Mouse (Mus musculus) yolk sac, embryonic 10.5 days (tissue): ENCODE measurements at regions not wholly inside any gene's neighbourhood (a gene's known extent, or its start where the extent isn't known, plus 50 kb on each side); places are given as distances from the start of the nearest gene placed in this dataset.
"Not testable (repeated sequence)": the region's sequence is repeated elsewhere in the genome, so short reads cannot be mapped to it uniquely, and the experiment has no call there.

Experiments used
- DNase-seq: peaks from one replicate; pipeline ENCODE4 v3.0.0-alpha.2; 2017; ENCODE audit warnings: low spot score

DNA sequence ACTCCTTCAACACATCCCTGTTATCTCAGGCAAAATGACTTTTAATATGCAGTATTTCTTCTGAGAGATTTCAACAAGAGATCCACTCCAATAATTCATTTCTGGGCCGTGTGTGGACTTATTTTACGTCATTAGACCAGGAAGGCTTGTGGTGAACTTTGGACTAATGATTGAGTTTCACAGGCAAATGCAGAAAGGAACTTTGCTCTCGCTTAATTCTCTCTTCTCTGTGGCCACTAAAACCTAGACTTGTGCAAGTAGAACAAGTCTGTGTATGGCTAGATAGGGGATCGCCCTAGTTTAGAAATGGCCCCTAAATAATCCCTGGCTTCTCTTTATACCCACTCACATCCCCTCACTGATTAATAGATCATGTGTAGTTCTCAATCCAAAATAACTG, 50.6 kb upstream of the Ppp1r12a start:
- DNase-seq: no peak

DNA sequence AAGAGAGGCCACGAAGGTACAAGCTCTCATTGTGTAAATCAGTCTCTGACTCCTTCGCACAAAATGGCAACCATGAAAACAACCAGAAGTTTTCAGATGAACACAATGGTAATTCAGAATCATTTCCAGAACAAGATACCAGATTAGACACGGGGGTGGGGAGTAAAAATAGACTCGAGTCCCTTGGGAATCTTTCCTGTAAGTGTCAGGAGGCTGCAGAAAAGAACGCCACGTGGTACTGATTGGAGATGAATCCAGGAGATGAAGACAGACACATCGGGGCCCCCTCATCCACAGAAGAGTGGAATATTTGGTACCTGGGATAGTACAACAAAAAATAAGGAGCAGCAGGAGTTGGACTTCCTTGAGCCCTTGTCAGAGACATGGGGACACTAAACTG, 51.1 kb upstream of the Ppp1r12a start:
- DNase-seq: no peak

DNA sequence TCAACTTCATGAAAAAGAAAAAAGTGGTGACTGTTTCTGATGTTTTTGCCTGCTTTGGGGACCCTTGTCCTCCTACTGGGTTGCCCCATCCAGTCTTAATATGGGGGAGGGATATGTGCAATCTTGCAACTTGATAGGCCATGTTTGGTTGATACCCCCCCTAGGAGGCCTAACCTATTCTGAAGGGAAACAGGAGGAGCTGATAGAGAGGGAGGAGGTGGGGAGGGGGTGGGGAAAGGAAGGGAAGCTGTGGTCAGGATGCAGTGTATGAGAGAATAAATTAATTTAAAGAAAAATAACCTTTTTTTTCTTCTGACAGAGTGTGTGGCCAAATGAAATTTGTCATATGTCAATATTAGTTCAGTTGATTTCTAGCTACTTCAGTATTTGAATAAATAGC, 51.8 kb upstream of the Ppp1r12a start:
- no peak for DNase-seq

DNA sequence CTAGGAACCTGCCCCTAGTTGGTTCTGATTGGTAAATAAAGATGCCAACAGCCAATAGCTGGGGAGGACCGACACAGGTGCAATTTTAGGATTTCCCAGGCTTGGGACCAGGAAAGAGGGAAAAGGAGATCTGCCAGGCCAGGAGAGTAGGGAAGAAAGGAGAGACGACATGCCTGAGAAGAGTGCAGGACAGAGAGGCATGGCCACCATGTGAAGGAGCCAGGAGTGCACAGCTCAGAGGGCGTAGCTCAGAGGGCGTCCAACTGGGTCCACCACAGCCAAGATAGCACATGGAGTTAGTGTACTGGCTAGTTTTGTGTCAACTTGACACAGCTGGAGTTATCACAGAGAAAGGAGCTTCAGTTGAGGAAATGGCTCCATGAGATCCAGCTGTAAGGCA, 53.5 kb upstream of the Ppp1r12a start:
- not testable (repeated sequence) for DNase-seq

DNA sequence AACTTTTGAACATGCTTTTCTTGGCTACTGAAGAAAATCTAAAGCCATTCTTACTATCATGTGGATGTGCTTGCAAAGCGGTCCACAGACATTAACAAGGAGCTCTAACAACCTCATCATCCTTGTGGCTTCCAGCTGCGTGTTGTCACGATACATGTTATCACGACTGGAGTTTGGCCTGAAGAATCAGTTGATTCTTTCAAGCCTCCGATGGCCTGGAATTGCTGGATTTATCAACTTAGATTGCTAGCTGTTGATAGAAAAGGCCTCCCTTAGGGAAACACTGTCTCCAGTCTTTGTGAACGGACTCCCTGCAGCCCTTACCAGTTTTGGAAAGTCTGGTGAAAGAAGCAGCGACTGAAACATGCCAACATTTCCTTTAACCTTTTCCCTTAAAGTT, 60.5 kb upstream of the Ppp1r12a start:
- DNase-seq: no peak

DNA sequence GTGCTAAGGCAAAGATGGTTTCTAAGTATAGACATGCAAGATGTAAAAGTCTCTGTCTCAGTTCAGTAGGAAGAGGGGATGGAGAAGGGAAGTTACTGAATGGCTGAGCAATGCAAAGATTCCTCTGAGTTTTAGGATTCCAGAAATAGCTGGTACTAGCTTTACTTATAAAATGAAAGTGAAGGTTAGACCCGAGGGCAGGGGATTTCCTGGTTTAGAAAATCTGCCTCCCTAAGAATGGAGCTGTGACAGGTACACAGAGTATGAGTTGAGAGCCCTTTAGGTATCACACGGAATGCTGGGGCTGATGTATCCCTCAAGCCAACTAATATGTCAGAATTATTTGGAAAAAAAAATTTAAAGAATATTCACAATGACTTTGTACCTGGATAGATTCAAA, 69.0 kb upstream of the Ppp1r12a start:
- DNase-seq: no peak

DNA sequence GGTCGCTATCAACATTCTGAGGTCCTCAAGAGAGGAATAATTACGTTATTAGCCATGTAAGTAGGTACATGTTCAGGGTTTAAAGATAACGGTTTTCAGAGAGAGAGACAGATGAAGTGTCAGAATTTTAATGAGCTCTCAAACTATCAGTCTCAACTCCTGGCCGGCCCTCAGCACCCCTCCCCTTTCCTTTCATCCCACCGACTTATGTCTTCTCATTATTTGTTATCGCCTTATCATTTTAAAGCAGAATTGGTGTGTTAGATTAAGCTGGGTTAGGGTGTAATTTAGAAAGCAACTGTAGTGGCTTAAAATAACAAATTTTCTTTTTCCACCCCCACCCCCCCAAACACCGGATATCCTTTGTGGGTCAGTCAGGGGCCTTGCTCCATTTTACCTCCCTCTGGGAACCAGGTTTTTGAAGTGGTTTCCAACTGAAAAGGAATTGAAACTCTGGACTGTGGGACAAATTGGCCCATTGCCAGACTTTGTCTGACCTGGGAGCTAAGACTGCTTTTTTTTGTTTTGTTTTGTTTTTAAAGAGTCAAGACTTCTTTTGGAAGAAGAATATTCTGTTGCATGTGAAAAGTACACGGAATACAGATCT, 72.5 kb upstream of the Ppp1r12a start:
- DNase-seq: no peak

DNA sequence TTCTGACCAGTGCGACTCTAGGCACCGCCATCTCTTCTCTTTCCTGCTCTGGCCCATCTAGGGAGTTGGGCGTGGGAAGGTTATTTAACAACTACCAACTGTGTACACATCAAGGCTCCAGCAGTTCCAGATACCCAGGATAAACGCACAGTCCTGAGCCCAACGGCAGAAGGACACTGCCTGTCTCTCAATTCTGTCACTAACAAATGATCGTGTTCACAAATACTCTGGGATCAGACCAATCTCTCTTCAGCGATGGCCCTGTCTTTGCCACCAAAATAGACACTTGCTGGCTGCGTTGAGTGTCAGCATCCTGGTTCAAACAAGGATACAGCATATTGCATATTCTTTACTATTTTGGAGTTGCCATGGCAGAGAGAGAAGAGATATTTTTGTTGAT, 73.1 kb upstream of the Ppp1r12a start:
- no peak for DNase-seq

DNA sequence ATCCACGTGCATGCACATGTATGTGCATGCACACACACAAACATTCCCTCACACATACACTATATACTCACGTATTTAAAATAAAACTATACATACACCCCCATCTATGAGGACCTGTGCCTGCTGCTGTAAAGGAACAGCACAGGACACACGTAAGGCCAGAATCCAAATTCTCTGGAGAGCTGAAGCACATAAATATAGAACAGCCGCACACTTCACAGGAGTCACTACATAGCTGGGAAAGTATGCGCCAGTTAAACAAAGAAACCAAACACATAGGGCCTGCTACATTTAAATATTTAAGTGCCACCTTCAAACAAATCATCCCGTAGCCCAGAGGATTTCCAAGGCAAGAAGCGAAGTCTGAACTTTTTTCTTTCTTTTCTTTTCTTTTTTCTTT, 73.8 kb upstream of the Ppp1r12a start:
- no peak for DNase-seq

DNA sequence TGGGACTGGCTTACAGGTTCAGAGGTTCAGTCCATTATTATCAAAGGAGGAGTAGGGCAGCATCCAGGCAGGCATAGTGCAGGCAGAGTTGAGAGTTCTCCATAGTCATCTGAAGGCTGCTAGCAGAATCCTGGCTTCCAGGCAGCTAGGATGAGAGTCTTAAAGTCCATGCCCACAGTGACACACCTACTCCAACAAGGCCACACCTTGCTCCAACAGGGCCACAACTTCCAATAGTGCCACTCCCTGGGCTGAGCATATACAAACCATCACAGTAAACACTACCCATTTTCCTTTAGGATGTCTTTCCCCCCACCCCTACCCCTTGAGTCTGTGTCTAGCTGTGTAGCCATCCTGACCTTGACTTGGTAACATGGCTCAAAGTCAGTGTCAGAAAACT, 78.8 kb upstream of the Ppp1r12a start:
- DNase-seq: no peak

DNA sequence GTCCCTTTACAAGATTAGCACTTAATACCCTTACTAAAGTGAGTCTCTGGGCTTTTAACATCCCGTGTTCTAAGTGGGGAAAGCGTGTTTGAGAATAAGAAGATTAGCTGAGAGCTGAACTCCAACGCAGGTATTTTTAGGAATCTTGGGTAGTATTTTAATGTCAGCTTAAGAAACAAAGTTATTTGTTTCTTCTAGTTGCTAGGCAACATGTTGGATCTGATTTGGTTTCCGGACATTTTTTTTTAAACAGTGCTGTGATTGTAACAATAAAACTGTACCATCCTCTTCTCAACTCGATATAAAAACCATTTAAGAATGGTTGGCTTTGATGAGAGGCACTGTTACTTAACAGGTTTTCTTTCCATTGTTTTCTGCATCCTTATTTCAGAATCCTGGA, 86.8 kb upstream of the Ppp1r12a start:
- no peak for DNase-seq

DNA sequence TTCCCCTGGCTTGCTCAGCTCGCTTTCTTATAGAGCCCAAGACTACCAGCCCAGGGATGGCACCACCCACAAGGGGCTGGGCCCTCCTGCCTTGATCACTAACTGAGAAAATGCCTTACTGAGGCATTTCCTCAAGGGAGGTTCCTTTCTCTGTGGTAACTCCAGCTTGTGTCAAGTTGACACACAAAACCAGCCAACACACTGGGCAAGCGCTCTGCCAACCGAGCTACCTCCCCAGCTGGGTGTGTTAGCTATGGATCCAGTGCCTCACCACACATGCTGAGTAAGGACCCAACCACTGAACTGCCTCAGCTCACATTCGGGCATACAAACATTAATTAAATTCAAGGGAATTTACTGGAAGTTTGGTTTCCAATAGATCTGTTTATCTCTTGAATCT, 88.2 kb upstream of the Ppp1r12a start:
- DNase-seq: no peak

DNA sequence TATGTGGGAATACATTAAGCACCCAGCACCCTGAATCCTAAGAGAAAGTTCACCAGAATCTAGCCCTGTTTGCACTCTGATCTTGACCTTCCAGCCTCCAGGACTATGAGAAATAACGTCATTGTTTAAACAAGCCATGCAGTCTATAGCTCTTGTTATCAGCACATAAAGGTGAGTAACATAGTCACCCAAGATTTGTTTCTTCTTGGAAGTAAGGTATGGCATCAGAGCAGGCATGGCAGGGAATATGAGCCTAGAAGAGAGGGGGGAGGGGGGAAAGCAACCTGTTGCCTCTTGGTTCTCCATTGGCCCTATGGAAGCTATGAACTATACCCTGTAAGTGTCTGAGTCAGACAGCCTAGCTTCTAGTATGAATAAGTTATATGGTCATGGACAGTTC, 89.8 kb upstream of the Ppp1r12a start:
- DNase-seq: no peak

DNA sequence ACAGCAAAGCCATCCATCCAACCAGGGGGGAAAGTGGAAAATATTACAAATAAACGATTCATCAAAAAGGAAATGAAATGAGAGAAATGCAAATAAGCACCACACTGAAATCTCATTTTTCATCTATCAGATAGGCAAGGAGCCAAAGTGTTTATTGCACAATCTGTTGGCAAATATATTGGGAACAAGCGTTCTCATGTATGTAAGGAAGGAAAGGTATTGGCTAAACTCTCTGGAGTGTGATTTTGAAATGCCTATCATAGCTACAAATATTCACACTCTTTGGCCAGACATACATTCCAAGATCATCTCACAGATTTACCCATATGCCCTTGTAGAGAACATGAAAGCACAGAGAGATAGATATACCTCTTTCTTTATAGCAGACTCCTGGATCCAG, 90.6 kb upstream of the Ppp1r12a start:
- DNase-seq: no peak

DNA sequence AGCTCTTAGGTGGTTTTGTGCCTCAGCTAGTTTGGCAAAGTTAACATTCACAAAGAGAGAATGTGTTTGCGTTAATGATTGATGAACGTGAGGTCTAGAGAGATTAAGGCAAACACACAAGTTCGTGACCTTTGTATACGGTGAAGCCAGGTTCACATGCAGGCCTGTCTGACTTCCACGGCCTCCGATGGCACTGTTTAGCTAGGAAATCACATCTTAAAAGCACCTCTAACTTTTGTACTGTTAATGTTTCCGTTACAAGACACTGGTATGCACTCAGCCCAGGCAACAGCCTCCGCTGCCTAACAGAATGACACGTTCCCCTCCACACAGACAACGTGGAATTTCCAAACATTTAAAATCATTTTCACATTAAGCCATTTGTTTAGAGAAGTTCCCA, 94.3 kb upstream of the Ppp1r12a start:
- peak; percentile 63 for DNase-seq

DNA sequence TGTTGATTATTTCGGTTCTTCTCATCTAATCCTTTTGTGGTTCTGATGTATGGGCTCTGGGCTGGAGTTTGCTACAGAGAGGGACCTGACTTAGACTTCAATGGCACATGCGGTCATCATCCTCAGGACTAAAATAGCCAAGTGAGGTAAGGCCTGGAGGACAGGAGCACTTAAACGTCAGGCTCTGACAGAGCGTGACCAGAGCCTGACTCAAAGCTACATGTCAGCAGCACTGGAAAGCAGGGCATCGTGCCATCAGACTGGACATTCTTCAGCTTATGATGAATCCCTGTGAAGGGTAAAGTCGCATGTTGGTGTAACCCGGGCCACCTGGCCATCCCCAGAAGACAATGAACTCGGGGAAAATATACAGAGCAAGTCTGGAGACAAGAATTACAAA, 95.8 kb upstream of the Ppp1r12a start:
- DNase-seq: no peak

DNA sequence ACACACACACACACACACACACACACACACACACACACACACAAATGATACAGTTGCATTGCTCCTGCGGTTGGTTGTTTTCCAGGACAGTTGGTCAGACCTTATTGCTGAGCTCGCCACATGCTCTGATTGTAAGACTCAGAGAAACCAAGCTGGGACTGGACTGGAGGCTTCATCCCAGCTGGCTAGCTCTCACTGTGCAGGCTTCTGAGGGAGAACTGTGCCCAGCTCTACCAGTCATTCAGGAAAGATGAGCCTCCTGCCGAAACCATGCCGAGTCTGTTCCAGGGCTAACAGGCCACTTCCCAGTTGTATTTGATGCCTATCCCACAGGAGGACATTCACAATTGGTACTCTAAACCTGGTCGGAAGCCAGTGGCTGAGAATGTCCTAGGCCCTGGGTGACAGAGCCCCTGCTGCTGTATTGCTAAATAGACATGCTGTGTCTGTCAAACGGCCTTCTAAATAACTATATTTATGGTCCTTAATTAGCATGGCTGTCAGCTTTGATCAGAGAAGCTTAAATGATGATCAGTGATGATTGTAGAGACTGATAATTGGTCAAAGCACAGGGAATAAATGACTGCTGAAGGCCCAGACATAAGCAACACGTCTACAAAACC, 100.1 kb upstream of the Ppp1r12a start:
- no peak for DNase-seq

DNA sequence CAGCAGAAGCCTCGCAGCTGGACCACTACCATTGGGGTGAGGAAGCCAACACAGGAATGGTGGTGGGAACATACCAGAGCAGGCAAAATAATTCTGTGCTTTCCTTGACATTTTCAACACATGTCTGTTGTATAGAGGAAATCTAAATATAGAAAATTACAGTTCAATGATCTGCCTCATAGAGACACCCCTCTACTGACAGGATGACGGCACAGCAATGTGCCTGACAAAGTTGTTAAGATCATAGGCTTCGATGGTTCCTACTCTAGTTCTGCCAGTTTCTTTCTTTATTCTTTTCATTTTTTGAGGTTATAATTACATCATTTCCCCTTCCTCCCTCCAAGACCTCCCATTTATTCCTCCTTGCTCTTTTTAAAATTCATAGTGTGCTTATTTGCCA, 101.4 kb upstream of the Ppp1r12a start:
- DNase-seq: no peak

DNA sequence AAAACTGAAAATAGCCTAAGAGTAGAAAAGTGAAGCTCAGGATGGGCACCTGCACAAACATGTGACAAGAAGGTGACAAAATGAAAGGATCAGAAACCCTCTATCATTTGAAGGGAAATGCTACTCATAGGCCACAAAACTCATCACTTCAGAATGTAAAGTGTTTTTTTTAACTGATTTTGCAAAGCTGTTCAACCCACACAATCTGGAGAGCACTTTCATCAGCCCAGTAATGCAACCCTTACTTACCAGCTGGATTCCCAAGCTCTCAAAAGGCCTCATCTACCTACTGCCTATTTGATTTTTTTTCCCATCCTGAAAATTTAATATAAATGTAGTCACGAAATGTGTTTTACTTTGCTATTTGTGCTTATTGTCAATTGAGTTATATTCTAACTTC, 110.4 kb upstream of the Ppp1r12a start:
- no peak for DNase-seq

DNA sequence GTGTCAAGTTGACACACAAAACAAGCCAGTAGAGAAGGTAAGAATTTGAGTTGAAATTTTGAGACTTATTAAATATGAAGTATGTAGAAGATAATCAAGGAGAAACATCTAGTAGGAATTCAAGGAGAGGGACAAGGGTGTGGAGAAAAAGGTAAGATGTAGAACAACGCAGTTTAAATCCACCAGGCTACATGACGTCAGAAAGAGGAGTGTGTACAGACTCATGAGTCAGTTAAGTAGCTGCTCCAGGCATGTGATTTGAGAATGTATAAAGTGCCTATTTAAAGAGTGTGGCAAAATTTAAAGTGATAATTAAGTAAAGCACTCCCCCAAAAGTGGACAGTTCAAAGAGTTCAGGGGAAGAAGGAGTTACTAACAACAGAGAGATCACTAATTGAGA, 113.6 kb upstream of the Ppp1r12a start:
- DNase-seq: no peak

DNA sequence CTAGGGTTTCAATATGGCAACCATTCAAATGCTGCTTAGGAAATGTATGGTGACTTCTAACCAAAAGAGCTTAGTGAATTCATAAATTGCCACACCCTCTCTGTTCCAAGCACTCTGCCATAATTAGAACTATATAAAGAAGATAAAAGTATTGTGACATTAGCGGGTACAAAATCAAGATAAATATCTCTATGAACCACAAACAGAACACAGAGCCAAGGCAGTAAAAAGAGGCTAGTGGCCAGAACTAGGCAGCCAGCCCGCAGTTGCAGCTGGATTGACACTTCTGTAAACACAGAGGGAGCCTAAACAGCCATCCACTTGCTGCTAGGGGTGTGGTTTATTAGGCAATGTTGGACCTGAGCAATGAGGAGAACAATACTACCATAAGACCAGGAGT, 118.5 kb upstream of the Ppp1r12a start:
- no peak for DNase-seq

DNA sequence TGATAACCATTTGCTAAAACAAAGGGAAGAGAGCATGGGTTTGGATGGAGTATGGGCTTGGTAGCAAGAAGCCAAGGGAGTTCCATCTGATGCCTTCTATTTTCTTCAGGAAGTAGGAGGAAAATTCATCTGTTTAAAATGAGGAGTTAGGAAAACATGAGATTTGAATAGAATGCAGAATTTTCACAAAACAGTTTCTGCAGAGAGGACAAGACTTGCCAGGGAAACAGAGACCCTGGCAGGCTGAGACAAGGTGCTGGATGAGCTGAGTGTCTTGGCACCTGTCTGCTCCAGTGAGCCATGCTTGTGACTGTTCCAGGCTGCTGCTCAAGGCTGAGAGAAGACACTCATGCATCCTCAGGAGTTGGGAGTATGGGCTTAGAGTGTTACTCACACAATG, 122.0 kb upstream of the Ppp1r12a start:
- no peak for DNase-seq

DNA sequence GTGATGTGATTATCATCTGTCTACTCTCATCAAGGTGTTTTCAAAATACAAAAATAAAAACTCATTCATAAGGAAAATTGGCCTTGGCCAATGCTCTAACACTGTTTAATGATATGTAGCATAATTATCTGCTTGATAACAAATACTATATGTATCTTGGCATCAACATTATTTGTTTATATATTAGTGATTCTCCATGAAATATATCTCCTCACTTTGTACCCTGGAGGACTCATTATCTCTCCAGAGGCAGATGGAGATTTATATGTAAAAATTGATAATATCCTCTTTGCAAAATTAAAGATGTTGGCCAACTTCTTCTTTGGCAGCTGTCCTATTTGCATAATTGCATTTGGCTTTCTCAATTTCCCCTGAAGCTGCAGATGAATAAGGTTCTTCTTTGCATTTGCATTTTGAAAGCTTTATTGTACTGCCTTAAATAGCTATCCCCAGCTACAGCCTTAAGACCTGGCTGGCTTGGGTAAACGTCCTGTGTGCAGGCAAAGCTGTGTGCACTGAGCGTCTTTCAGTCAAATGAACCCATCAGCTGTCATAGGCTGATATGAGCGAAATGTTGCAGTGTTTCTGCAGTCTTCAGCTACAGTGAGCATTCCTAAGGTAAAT, 124.7 kb upstream of the Otogl start:
- DNase-seq: no peak

DNA sequence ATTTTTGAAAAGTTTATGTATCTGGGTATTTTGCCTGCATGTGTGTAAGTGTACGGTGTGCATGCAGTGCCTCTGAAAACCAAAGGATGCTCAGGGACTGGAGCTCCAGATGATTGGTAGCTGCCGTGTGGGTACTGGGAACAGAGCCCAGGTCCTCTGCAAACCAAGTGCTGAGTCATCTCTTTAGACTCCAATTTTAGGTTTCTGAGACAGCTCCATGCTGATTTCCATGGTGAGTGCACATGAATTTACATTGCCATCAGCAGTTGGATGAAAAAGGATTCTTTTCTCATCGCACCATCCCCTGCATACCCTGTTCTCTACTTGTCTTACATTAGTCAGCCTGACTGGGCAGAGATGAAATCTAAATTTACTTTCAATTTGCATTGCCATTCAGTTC, 122.1 kb upstream of the Otogl start:
- no peak for DNase-seq
